ENCODE assay signal across 8 mouse cellular contexts in the genomic region with DNA sequence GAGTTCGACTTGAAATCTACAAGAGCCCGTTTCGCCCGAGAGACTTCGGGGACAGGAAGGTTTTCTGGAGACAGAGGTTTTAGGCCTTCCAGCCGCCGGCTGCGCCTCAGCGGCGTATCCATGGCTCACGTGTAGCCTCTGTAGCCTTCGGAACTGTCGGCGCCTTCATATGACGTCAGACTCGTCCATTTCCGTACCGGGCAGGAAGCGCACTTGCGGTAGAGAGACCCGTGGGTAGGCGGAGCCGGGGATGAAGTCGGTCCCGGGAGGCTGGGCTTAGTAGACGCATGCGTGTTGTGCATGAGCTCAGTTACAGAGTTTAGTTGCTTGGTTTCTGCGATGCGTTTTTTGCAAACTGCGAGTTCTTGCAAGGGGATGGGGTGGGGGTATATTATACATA. TPM values are rescaled to one million over a fixed set of nuclear protein-coding genes. Genes with fewer than 3 reads are reported as not detected.
DNase-seq lines count a peak whose midpoint lies in the region; ATAC-seq lines count a peak whose summit lies in the region.

Gene Ccdc86 (minus strand): TSS at position 155 of the 400 bp plus-strand sequence.

- H3K27me3 ChIP-seq in hindbrain, embryonic 12.5 days: peaks cover 3% of the 10 kb centered on the region; the same call in 1 of the 2 replicates

- H3K36me3 ChIP-seq in hindbrain, embryonic 12.5 days: peaks cover 14% of the 10 kb centered on the region

- H3K4me3 ChIP-seq in hindbrain, embryonic 12.5 days: peak within 1 kb of the TSS; percentile 72

- peak; percentile 100 for DNase-seq in NIH3T3 (ENCODE audit: low read depth)
- peak; percentile 98 to 99 for DNase-seq in cerebellum, postnatal 10 days
- peak; percentile 93 to 96 for DNase-seq in frontal cortex, postnatal 10 days (ENCODE audit: low spot score in 2 of 2)
- peak; percentile 92 to 98 for DNase-seq in layer of hippocampus, postnatal 14 days (ENCODE audit: low spot score in 2 of 2)
- peak; percentile 97 for DNase-seq in lung, postnatal 14 days
- DNase-seq in retina, adult 2 months (ENCODE audit: low read depth, low spot score): peak; percentile 97
- DNase-seq in thymus, postnatal 36 days: peak; percentile 92 to 95

- peak; percentile 98 for ATAC-seq in hindbrain, embryonic 12.5 days (ENCODE audit: low FRiP score)

- H3K4me1 ChIP-seq in hindbrain, embryonic 12.5 days: peaks cover 39% of the 10 kb centered on the region

- peak within 1 kb of the TSS; percentile 100 for H3K4me2 ChIP-seq in hindbrain, embryonic 12.5 days (replicated peaks)

- 0% methylated on average over 30 of the region's 30 CpGs for WGBS in hindbrain, embryonic 12.5 days

- H3K9ac ChIP-seq in hindbrain, embryonic 12.5 days: peak within 1 kb of the TSS; percentile 82

- H3K27ac ChIP-seq in hindbrain, embryonic 12.5 days: peak within 1 kb of the TSS; percentile 23; the same call in 1 of the 2 replicates

- H3K9me3 ChIP-seq in hindbrain, embryonic 12.5 days (replicated peaks): no peaks in the 10 kb centered on the region

RNA-seq across cellular contexts. Expression of gene Ccdc86, which starts in this region (rescaled TPM):
- 21.5 and 21.7 TPM in 2 replicates for polyA plus RNA-seq in hindbrain, embryonic 12.5 days (2016; fragmentation: Nextera tagmentation; extraction: Ambion mirVana)
- 1 to 10 TPM; 8.9 to 9.5 TPM for total RNA-seq in layer of hippocampus, postnatal 14 days (2021)

Comparison
In these comparisons a context has a peak if more than half of its experiments do, and no peak if none do; other contexts are left out.
1. Peak in every context shown above with its lines: DNase-seq, ATAC-seq, H3K4me3 ChIP-seq and H3K27ac ChIP-seq.